Comparison of ENCODE assay signal across 8 mouse cellular contexts in genomic region chr16:18394777-18395619, GRCm38 (mm10). TPM values are rescaled to one million over a fixed set of nuclear protein-coding genes. Genes with fewer than 3 reads are reported as not detected.
DNase-seq lines count a peak whose midpoint lies in the region; ATAC-seq and TF ChIP-seq lines count a peak whose summit lies in the region.

No protein-coding gene starts in this region.

- H3K4me3 ChIP-seq in gastrocnemius, adult 2 months: peak overlapping the region; percentile 51
- peak overlapping the region; percentile 84 for H3K4me3 ChIP-seq in midbrain, embryonic 10.5 days

- H3K27ac ChIP-seq in gastrocnemius, adult 2 months: peak overlapping the region; percentile 88
- peak overlapping the region; percentile 96 for H3K27ac ChIP-seq in midbrain, embryonic 10.5 days (replicated peaks)

- peaks cover 91% of the 10 kb centered on the region for H3K4me1 ChIP-seq in midbrain, embryonic 10.5 days

- peak; percentile 65 for DNase-seq in gastrocnemius, adult 2 months
- DNase-seq in gastrocnemius, postnatal 10 days: no peak
- DNase-seq in MN1 (ENCODE audit: low spot score) (peak; percentile 82), adipocyte (ENCODE audit: low spot score) (no peak)
- peak; percentile 51 for DNase-seq in heart, adult 8-10 months (ENCODE audit: low spot score)
- DNase-seq in midbrain, embryonic 10.5 days (ENCODE audit: low spot score): peak; percentile 56
- no peak for DNase-seq in testis, postnatal 14 days (ENCODE audit: low spot score)

- intact Hi-C loops in gastrocnemius, adult 2 months (cut with DNase I): no loop called here

- 17% methylated on average over 11 of the region's 11 CpGs for WGBS in midbrain, embryonic 10.5 days

- no peak for TF ChIP-seq CTCF in gastrocnemius, adult 2 months (IDR thresholded peaks at IDR 0.05)

- H3K27me3 ChIP-seq in midbrain, embryonic 10.5 days (ENCODE audit: low read depth, poor library complexity, severe bottlenecking): no peaks in the 10 kb centered on the region

- no peaks in the 10 kb centered on the region for H3K9me3 ChIP-seq in midbrain, embryonic 10.5 days (replicated peaks)

- H3K36me3 ChIP-seq in midbrain, embryonic 10.5 days: peaks cover 42% of the 10 kb centered on the region

- no peak for ATAC-seq in erythroid progenitor cell, adult 5-6 weeks (replicated peaks; ENCODE audit: low FRiP score, poor library complexity, severe bottlenecking)

RNA-seq across cellular contexts. Expression of gene Txnrd2, which starts 31.2 kb away (rescaled TPM):
- 10 to 100 TPM; 18.9 to 21.4 TPM for total RNA-seq in gastrocnemius, adult 2 months (2021)
- total RNA-seq in gastrocnemius, postnatal 10 days (2021): 10 to 100 TPM; 12.9 to 13.6 TPM
- total RNA-seq in heart, adult 8-10 months (2022): 10 to 100 TPM; 37.0 to 49.9 (median 42.1) TPM
- polyA plus RNA-seq in midbrain, embryonic 10.5 days (2016; fragmentation: Nextera tagmentation; extraction: Ambion mirVana): 30.6 and 30.7 TPM in 2 replicates
- 117 and 217 TPM in 2 replicates for total RNA-seq in erythroid progenitor cell, adult 5-6 weeks (2015; ENCODE audit: low replicate concordance)
- total RNA-seq in erythroid progenitor cell, adult 5-6 weeks (2017; ENCODE audit: low replicate concordance): 138 and 221 TPM in 2 replicates

RNA-seq across cellular contexts. Expression of gene Comt, which starts 31.7 kb away (rescaled TPM):
- total RNA-seq in gastrocnemius, adult 2 months (2021): 10 to 100 TPM; 35.4 to 43.5 TPM
- total RNA-seq in gastrocnemius, postnatal 10 days (2021): 10 to 100 TPM; 44.1 to 47.3 TPM
- 100 to 1,000 TPM; 146 to 174 (median 157) TPM for total RNA-seq in heart, adult 8-10 months (2022)
- 62.0 and 66.0 TPM in 2 replicates for polyA plus RNA-seq in midbrain, embryonic 10.5 days (2016; fragmentation: Nextera tagmentation; extraction: Ambion mirVana)
- total RNA-seq in erythroid progenitor cell, adult 5-6 weeks (2015; ENCODE audit: low replicate concordance): 129 and 131 TPM in 2 replicates
- 66.4 and 67.4 TPM in 2 replicates for total RNA-seq in erythroid progenitor cell, adult 5-6 weeks (2017; ENCODE audit: low replicate concordance)

RNA-seq across cellular contexts. Expression of gene Arvcf, which starts 47.0 kb away (rescaled TPM):
- total RNA-seq in gastrocnemius, adult 2 months (2021): 1 to 10 TPM; 7.0 to 8.9 TPM
- 10 to 100 TPM; 16.4 to 27.9 TPM for total RNA-seq in gastrocnemius, postnatal 10 days (2021)
- 10 to 100 TPM; 12.6 to 20.0 (median 16.2) TPM for total RNA-seq in heart, adult 8-10 months (2022)
- polyA plus RNA-seq in midbrain, embryonic 10.5 days (2016; fragmentation: Nextera tagmentation; extraction: Ambion mirVana): 110 and 133 TPM in 2 replicates
- 3.2 and 8.8 TPM in 2 replicates for total RNA-seq in erythroid progenitor cell, adult 5-6 weeks (2015; ENCODE audit: low replicate concordance)
- total RNA-seq in erythroid progenitor cell, adult 5-6 weeks (2017; ENCODE audit: low replicate concordance): 6.2 and 22.0 TPM in 2 replicates

RNA-seq across cellular contexts. Expression of gene Tango2, which starts 47.1 kb away (rescaled TPM):
- 10 to 100 TPM; 41.8 to 59.7 TPM for total RNA-seq in gastrocnemius, adult 2 months (2021)
- 10 to 100 TPM; 11.9 to 12.6 TPM for total RNA-seq in gastrocnemius, postnatal 10 days (2021)
- 100 to 1,000 TPM; 184 to 210 (median 190) TPM for total RNA-seq in heart, adult 8-10 months (2022)
- 40.1 and 45.2 TPM in 2 replicates for polyA plus RNA-seq in midbrain, embryonic 10.5 days (2016; fragmentation: Nextera tagmentation; extraction: Ambion mirVana)
- total RNA-seq in erythroid progenitor cell, adult 5-6 weeks (2015; ENCODE audit: low replicate concordance): 61.3 and 62.5 TPM in 2 replicates
- total RNA-seq in erythroid progenitor cell, adult 5-6 weeks (2017; ENCODE audit: low replicate concordance): 47.2 and 51.9 TPM in 2 replicates

Comparison
In these comparisons a context has a peak if more than half of its experiments do, and no peak if none do; other contexts are left out.
1. DNase-seq: peak in gastrocnemius, adult 2 months (single experiment), MN1 (single experiment), heart, adult 8-10 months (single experiment) and midbrain, embryonic 10.5 days (single experiment); none in gastrocnemius, postnatal 10 days (single experiment), adipocyte (single experiment) and testis, postnatal 14 days (single experiment).